Mouse (Mus musculus): ENCODE results near the gene Obsl1.

- TF ChIP-seq CTCF (IDR thresholded peaks at IDR 0.05) (no peak), EP300 (IDR thresholded peaks at IDR 0.05) (no peak)
These were observed 63.4 kb downstream of the Obsl1 start for GRCm38 (mm10) chr1:75442811-75443210.

All from lung, postnatal 0 days (tissue).